Mouse (Mus musculus) cerebellum, adult 9-10 months (tissue): ENCODE measurements around the gene Sec14l1.

Experiments
- DNase-seq: peaks from one replicate; pipeline ENCODE4 v3.0.0; 2022

The Sec14l1 gene

DNA sequence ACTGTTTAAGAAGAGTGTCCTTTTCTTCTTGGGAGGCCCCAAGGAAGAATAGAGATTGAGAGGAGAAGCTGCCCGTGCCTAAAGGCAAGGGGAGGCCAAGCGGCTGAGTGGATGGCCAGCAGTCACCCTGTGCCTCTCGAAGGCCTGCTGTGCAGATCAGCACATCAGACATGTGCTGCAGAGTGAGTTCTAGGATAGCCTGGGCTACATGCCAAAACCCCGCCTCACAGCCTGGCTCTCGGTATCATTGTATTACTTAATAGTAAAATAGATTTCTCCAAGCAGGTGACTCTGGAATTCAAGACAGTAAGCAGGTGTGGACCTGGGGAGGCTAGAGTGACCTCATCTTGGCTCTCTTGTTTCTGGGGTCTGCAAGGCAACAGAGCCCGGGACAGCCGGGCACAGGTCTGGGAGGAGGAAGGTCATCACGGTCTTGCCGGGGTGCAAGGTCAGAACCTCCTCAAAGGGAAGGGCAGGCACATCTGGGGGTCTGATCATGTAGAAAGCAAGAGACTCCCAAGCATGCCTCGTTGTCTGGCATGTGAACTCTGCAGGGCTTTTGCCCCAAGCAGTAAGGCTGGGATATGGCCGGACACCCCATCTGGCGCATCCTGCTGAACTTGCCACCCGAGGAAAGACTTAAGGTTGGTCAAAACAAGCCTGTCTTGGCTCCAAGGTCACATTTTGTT, 44.4 kb downstream of the Sec14l1 start:
- DNase-seq = peak; percentile 85

DNA sequence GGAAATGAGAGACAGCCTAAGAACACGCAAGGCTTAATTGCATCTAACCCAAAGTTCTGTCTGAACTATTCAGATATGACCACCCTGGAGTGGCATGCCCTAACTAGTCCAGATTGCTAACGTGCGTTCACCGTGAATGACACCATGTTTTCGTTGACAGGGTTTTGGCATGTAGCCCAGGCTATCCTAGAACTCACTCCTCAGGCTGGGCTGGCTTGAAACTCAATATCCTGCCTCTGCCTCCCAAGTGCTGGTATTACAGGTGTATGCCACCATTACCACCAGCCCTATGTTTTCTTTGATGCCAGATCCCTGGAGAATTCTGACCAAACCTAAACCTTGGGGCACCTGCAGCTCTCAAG, 45.0 kb downstream of the Sec14l1 start:
- DNase-seq = no peak

DNA sequence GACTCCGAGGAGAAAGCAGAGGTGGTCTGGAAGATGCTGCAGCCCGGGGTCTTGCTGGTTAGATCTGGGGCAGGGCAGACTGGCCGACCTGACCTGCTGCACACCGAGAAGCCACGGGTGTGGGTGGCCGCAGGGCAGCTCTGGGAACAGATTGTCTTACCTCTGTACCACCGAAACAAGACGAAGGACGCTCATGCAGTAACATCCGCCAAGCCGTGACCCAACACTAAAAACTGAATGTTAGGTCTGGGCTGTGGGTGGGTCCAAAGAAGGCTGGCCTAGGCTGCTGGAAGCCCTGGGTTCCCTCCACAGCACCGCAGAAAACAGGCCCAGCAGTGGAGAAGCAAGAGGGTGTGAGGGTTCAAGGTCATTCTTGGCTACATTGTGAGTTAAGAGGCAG, 45.8 kb downstream of the Sec14l1 start:
- DNase-seq = no peak

DNA sequence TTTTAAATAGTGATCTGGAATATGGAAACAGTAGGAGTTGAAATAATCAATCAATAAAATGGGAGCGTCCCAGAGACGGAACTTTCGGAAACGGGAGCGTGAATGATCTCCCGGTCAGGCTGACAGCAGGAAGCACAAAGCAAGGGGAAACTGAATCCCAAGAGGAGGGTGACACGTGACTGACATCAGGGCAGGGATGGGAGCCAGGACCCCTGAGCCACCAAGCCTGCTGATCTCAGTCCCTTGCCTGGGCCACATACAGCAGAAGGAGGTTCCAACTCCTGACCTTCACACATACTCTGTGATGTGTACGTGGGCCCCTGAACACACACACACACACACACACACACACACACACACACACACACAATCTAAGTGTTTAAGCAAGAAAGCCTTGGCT, 46.6 kb downstream of the Sec14l1 start:
- DNase-seq = no peak

DNA sequence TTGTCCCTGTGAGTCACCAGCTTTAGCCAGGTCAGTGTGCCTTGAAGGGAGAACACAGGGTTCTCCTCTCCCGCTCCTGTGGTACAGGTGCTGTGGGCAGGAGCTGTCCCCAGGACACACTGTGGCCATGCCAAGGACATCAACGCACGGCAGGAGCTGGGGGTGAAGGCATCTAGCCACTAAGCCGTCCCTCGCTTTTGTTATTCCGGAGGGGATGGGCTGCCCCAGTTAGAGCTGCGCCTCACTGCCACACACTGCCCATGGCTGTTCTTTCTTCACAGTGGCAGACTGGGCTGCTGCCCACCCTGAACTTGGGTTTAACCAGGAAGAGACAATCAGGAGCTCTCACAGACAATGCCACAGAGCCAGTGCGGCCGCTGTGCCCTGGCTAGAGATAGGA, 48.1 kb downstream of the Sec14l1 start:
- DNase-seq = peak; percentile 65

DNA sequence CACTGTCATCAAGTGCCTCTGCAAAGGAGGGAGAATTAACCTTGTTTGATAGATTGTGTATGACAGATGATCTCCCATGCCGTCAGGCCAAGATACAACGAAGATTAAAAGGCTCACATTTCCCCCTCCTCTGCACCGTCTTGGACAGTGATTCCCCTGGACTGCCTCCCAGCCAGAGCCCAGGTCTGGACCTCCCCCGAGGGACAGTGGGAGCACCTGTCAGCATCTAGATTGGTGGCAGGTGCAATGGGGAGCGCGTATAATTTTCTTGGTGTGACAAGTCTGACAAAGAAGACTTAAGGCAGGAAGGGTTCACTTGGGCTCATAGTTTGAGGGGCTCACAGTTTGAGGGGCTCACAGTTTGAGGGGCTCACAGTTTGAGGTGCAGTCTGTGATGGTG, 48.8 kb downstream of the Sec14l1 start:
- DNase-seq = peak; percentile 49

DNA sequence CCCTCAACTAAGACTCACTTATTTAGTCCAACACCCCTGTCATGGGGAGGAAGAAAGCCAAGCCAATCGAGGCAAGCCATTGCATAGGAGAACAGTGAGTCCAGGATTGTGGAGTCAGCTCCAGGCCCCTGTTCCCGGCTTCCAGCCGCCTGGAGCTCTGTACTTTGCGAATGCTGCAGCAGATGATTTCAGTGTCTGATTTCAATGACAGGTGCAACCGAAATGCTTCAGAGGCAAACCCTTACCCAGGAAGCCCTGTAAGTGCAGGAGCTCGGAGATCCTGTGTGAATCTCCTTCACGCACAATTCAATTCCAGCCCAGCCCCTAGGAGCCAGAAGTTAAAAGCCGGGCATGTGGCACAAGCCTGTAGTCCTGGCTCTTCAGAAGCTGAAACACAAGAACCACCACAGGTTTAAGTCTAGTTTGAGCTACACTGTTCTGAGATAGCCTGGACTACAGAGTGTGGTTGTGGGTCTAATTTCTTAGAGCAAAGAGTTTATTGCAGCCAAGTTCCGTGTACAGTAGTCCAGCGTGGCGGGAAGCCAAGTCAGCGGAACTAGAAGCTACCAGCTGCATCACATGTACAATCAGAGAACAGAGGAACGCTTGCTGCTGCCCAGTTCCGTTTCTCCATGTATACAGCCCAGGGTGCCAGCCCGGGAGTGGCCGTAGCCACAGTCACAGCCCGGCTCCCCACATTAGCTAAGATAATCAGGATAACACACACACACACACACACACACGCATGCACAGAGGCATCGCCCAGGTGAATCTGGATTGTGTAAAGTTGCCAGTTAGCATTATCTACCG, 53.5 kb downstream of the Sec14l1 start:
- DNase-seq = peak; percentile 60

DNA sequence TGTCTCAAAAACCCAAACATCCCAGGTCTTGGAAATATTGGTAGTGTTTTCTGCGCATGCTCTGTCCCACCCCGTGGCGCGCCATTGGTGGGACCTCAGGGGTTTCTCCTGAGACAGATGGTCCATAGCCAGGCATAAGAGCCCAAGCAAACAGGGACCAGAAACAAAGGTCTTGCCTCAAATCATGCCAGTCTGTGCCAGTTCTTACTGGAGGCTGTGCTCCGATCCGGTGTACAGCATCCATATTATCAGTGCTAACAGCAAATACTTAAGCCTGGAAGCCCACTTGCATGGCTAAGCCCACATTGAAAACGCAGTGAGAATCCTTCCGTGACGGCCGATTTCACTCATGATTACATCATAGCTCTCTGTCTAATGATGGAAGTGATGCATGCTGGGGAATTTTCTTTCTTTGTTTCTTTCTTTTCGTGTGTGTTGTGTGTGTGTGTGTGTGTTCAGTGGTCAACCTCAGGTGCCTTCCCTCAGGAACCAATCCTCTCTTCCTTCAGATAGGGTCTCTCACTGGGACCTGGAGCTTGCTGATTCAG, 54.2 kb downstream of the Sec14l1 start:
- peak; percentile 75 for DNase-seq

DNA sequence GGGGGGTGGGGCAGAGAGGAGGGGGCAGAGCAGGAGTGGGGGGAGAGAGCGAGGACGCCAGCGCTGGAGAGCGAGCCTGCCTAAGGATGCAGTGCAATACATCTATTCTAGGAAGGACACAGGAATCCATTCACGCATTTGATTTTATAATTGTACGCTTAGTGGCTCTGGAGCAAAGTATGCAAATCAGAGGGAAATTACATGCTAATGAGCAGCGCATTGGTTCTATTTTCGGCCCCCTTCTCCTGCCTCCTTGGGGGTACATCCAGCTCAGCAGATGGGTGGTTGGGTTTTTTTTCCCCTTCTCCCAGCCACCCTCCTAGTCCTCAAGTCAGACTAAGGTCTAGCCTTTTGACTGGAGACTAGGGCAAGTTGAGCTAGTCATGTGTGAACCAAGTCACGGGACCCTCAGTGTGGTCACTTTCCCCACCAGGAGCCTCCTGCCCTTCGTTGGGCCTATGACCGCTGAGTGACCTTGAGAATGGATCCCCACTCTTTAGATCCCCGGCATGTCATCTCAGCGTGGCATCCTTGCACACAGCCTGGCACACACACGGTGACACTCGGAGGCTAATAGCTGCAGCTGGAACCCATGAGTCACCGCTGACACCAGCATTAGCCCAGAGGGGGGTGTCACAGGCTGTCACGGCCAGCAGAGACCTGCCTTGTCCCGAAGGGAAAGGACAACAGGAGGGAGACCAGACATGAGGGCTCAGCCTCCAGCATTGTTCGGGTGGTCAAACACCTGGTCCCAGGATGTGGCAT, 55.0 kb downstream of the Sec14l1 start:
- peak; percentile 31 for DNase-seq

DNA sequence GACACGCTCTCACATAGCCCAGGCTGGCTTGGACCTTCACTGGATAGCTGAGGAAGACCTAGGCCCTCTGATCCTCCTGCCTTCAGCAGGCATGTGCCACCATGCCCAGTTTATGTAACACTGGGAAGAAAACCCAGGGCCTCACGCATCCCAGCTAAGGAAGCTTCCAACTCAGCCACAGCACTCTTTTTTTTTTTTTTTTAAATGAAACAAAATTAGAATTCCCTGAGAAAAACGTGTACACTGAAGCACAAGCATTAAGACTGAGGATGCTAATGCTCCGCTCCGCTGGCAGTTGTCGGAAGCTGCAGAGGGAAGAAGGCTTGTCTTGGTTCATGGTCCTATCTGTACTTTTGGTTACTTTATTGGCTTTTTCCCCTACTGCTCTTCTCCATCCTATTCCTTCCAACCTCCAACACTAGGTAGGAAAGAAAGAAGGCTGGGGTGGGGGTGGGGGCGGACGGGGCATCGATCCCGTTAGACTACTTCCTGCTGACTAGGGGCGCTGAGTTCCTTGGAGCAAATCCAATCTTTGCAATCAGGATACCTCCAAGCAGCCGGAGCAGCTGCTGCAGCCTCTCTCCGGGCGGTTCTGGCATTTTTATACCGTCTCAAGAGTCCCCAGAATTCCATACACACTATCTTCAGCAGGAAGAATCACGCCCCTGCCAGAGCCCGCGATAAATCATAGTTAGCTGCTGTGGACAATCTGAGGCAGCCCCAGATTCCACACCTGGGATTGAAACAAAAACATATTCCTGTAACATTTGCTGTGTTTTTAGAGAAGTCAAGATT, 59.3 kb downstream of the Sec14l1 start:
- DNase-seq = peak; percentile 6

DNA sequence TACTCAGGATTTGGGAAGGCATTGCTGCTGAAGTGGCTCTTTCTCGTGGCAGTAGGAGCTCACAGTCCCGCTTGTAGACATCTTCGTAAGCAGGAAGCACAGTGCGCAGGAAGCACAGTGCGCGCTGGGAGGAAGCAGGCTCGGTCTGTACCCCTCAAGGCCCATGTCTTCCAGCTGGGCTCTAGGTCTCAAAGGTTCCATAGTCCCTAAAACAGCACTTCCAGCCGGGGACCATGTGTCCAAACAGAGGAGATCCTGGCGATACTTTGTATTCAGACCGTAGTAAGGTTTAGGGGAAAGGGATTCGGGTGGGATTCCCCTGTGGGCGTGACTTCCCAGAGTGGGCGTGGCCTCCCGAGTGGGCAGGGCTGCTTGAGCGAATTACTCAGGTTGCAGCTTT, 60.0 kb downstream of the Sec14l1 start:
- no peak for DNase-seq

DNA sequence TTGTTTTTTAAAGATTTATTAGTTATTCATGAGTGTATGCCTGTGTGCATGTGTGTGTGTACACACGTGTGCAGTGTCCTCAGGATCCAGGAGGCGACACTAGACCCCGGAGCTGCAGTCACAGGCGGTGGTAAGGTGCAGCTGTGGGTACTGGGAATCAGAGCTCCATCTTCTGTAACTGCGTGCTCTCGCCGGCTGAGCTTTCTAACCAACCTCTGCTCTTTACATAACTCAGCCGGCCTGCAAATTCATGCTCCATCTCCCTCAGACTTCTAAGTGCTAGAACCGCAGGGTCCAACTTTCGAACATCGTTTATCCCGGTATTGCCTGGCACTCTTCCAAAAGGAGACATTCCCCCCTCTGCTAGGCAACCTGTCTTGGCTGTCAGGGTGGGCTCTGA, 60.5 kb downstream of the Sec14l1 start:
- peak; percentile 18 for DNase-seq

DNA sequence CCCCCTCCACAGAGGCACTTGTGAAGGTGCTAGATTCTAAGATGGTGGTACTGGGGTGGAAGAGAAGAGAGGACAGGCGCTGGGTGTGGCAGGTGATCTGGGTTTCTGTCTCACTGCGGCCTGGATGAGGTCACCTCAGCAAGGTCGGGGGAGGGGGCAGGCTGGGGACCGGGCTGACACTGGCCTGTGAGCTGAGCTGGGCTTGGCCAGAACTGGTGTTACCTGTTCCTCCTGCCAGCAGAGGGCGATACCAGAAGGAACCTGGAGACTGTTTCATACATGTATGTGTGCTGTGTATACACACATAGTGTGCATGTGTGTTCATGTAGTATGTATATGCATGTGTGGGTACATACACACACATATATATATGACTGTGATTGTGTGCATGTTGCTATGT, 61.3 kb downstream of the Sec14l1 start:
- DNase-seq = peak; percentile 47

DNA sequence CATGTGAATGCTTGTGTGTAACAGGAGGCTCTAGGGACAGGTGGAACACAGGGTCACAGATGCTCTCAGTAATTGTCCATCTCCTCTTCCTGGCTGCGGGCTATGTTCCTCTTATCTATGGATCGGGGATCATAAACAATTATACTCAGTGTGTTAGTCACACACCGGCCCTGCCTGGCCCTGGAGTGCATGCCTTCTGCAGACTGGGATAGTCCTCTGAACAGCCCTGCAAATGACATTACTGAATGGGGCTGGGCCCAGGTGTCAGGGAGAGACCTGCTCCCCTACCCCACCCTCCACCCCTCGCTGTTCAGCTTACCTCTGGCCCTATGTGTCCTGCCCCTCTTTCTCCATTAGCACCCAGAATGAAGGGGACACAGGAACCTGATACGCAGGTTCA, 61.9 kb downstream of the Sec14l1 start:
- no peak for DNase-seq

DNA sequence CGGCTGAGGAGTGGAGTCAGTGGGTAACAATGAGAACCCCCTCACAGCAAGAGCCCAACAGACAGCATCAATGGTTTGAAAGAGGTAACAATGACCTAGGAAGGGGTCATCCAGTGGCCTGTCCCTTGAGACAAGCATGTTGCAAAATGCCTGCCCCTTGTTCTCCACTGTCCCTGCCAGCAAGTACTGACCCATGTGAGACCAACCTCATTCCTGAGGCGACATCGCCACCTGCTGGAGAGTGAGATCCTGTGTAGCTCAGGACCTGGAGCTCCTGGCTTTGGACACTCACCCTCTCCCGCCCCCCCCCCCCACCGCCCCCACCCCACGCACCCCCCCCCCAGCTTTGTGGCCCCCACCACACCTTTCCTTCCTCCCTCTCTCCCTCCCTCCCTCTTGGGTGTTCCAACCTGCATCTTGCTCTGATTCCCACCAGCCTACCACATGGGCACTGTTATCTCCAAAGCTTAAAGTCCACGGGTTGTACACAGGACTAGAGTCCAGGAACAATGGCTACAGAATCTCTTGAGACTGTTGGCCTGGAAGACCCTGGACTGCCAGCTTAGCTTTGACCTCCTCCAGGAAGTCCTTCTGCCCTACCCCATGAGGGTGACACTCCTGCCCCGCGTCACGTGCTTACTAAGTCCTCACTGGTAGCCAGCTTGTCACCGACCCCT, 62.5 kb downstream of the Sec14l1 start:
- peak; percentile 93 for DNase-seq

DNA sequence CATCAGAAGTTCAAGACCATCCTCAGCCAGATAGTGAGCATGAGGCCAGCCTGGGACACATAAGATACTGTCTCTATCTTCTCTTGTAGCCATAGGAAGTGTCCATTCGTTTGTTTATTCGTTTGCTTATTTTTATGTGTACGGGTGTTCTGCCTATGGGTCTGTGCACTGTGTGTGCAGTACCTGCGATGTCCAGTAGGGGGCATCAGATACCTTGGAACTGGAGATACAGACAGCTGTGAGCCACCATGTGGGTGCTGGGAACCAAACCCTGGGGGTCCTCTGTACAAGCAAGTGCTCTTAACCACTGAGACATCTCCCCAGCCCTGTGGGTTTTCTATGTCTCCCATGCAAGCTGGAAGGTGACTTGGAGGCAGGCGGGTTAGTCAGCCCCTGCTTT, 64.9 kb downstream of the Sec14l1 start:
- DNase-seq = peak; percentile 19

DNA sequence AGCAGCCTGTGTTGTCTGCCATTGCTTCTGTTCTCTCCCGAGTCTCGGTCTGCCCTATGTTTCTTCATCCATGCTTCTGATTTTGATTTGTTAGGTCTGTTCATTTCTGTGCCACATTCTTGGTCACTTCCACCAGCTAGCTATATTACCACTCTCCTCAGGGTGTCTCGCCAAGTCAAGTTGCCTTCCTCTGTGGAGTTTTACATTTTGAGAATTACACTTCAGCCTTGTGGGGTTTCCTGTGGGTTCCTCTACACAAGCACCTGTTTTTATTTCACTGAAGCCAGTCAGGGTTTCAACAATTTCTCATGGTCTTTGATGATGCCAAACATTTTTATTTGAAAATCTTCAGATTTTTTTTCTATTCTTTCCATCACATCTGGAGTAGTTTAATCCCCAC, 67.8 kb downstream of the Sec14l1 start:
- DNase-seq = no peak

DNA sequence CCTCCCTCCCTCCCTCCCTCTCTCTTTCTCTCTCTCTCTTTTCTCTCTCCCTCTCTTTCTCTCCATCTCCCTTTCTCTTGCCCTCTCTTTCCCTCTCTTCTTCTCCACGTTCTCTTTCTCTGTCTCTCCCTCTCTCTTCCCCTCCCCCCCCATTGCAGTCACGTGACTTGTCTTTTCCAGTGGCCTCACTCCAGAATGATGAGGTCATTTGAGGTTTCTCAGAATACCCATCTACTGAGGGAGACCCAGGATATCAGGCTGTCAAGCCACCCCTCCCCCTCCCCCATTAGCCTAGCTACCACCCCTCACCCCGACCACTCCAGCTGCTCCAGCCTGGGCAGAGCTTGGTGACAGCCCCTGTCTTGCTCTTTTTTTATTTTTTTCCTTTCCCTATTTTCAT, 68.3 kb downstream of the Sec14l1 start:
- DNase-seq = no peak

DNA sequence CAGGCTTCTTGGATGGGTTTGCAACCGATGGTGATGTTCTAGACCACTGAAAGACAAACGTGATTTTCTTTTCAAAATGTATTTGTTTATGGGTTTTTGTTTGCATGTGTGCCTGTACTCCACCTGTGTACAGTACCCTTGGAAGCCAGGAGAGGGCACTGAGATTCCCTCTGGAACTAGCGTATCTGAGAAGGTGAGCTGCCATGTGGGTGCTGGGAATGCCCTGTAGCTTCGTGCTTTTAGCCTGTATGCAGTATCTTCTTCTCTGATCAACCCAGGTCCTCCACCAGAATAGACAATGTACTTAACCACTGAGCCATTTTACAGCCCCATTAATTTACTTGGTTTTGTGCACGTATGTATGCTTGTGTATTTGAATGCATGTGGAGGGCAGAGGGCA, 68.9 kb downstream of the Sec14l1 start:
- DNase-seq = no peak

DNA sequence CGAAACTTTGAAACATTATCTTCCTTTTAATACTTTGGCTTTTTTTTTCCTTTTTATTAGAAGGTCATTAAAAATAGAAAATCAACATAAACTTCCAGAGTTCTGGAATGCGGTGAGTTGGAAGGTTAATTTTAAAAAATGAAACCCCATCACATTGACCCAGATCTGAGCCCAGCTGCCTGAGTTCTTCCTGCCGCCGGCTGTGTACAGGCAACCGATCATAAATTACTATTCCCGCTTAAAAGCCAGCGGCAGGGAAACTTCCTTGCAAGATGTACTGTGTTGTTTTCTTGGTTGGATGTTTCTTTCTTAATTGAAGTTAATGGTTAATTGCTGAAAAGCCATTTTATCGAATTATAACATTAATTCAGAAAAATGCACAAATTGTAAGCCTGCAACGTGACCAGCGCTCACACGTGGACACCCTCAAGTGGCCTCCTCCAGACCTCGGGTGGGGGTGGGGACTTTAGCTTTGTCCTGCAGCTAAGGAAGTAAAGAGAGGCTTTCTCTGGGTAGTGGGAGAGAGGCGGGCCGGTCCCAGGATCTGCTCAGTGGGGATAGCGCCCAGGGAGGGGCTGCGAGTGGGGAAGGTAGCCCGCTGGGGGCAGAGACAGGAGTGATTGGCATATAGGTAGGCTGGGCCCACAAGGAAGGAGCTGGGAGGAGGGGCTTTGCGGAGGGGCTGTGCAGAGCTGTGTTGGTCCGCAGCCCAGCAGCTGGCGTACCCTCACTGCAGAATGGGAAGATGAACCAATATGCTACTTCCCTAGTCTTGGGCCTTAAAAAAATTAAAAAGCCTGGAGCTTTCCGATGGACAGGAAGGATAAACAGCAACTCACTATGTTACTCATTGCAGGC, 70.3 kb downstream of the Sec14l1 start:
- no peak for DNase-seq

DNA sequence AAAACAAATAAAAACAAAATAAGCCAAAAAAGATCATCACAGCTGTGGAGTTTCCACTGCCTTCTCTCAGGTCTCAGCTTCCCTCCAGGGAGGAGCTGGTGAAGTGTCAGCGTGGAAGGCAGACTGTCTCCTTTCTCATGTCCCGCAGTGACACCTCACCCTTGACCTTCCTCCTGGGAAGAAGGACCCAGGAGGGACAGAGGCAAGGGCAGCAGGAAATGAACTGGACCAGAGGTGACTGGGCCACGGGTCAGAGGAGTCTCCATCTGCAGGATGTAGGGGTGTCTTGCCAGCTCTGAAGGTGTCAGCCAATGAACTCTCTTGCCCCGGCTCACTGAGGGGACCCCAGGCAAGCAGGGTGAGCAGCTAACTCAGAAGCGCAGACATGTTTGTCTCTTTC, 76.6 kb downstream of the Sec14l1 start:
- no peak for DNase-seq
